Mouse (Mus musculus) midbrain, embryonic 10.5 days (tissue): ENCODE measurements at regions not wholly inside any gene's neighbourhood (a gene's known extent, or its start where the extent isn't known, plus 50 kb on each side); places are given as distances from the start of the nearest gene placed in this dataset.

ENCODE experiments used
- DNase-seq: peaks from one replicate; pipeline ENCODE4 v3.0.0-alpha.2; 2017; ENCODE audit warnings: low spot score
- H3K27ac ChIP-seq: fragments of 300-500 bp; sonication (generic); replicated peaks from 2 replicates; pipeline ENCODE4 v1.5.1; 2016; ENCODE audit warnings: mild to moderate bottlenecking
- H3K27me3 ChIP-seq: fragments of 300-500 bp; sonication (generic); 2 replicates; pipeline ENCODE4 v1.6.1; 2016; ENCODE audit warnings: low read depth, mild to moderate bottlenecking; ENCODE audit not compliant: poor library complexity, severe bottlenecking
- H3K36me3 ChIP-seq: fragments of 300-500 bp; sonication (generic); 2 replicates; pipeline ENCODE4 v1.6.1; 2016; ENCODE audit warnings: mild to moderate bottlenecking, moderate library complexity
- H3K4me1 ChIP-seq: fragments of 300-500 bp; sonication (generic); 2 replicates; pipeline ENCODE4 v1.6.1; 2016
- H3K4me3 ChIP-seq: fragments of 300-500 bp; sonication (generic); 2 replicates; pipeline ENCODE4 v1.5.1; 2016; ENCODE audit warnings: mild to moderate bottlenecking, moderate library complexity
- H3K9me3 ChIP-seq: fragments of 300-500 bp; sonication (generic); replicated peaks from 2 replicates; pipeline ENCODE4 v1.6.1; 2016; ENCODE audit warnings: mild to moderate bottlenecking
- WGBS: fragments of 180-500 bp; shearing (Covaris S2); methylation state at CpG from one replicate; pipeline ENCODE4 v1.1.7; 2016; 5-methylcytosine and 5-hydroxymethylcytosine counted together

DNA sequence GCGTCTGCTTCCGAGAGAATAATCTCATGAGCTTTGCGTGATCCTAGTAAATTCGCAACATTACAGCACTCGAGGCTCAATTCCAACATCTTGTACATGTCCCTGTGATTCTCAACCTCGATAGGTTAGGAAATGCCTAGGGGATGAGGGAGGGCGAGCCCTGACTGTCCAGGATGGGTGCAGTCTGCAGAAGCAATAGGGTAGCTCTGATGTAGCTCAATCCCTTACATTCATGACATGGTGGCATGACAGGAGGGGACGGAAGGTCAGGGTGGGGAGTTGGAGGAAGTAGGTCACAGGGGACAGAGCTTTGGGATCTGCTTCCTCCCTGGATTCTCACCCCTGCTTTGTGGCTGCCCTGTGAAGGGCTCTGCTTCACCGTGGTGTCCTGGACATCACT, 373.3 kb downstream of the Adam3 start:
- H3K36me3 ChIP-seq: no peaks in the 10 kb centered on the region
- no peak overlapping the region for H3K4me3 ChIP-seq
- no peak for DNase-seq
- H3K9me3 ChIP-seq: no peaks in the 10 kb centered on the region
- 82% methylated on average over 9 of the region's 9 CpGs for WGBS
- no peak overlapping the region for H3K27ac ChIP-seq
- no peaks in the 10 kb centered on the region for H3K27me3 ChIP-seq
- 0 out of 2 replicates have a peak, but pooled peaks cover 4% of the 10 kb centered on the region for H3K4me1 ChIP-seq

DNA sequence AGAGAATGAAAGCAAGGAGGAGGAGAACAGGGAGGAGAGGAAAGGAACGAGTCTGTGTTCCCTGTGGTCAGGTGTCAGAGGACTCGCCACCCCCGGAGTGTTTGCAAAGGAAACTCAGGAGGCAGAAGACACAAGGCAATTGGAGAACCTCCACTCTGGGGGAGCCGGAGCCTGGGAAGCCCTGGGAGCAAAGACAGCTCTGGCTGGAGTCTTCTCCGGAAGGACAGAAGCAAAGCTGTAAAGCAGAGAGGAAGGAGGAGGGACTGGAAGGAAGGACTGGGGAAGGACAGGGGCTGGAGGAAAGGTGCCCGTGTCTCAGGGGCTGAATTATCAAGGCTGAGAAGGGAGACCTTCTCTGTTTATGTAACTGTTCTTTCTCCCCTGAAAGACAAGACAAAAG, 373.9 kb downstream of the Adam3 start:
- Histone ChIP-seq H3K27me3 (no peaks in the 10 kb centered on the region), H3K4me1 (0 out of 2 replicates have a peak, but pooled peaks cover 4% of the 10 kb centered on the region), H3K27ac (peak overlapping the region; percentile 46), H3K9me3 (no peaks in the 10 kb centered on the region), H3K4me3 (no peak overlapping the region), H3K36me3 (no peaks in the 10 kb centered on the region)
- DNase-seq: no peak
- 53% methylated on average over 6 of the region's 6 CpGs for WGBS

DNA sequence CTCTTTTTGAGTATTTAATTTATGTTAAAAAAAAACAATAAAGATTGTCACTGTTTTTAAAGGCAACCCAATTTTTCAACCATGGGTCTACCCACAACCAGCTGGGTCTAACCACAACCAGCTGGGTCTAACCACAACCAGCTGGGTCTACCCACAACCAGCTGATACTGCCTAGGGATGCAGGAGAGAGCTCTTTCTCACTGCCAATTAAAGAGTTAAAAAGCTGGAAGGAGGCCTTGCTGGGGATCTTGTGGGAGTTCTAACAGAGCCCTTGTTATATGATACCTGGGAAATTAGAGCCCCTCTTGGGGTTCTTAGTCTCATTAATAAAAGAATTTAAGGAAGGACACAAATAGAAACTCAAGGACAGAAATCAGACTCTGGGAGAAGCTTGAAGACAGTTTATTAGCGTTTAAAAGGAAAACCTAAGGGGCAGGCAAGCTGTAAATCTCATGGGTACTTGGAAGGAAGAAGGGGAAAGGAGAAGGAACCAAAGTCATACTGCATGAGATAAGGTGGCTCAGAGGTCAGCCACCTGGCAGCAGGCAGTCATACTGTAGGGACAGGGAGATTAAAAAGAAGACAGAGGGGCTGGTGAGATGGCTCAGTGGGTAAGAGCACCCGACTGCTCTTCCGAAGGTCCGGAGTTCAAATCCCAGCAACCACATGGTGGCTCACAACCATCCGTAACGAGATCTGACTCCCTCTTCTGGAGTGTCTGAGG, 379.1 kb downstream of the Adam3 start:
- Histone ChIP-seq H3K27me3 (no peaks in the 10 kb centered on the region), H3K36me3 (no peaks in the 10 kb centered on the region), H3K4me1 (no peaks in the 10 kb centered on the region), H3K4me3 (no peak overlapping the region), H3K27ac (no peak overlapping the region), H3K9me3 (no peaks in the 10 kb centered on the region)
- WGBS: 75% methylated on average over 6 of the region's 6 CpGs
- DNase-seq: no peak

DNA sequence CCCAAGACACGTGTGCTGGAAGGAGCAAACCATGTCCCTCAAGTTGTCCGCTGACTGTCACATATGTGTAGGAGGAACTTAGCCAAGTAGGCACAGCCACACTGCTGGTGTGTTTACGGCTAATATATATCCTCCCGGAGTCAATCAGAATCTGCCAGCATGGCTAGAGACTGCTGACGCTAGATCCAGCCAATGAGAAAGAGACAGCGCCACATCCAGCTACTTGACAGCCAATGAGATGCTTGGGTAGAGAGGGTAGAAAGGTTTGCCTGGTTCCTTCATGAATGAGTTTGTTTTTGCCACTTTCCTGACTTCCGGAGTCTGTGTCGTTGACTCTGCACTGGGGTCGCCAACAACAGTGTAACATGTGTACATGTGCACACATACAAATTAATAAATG, 387.0 kb downstream of the Adam3 start:
- DNase-seq: no peak
- 93% methylated on average over 9 of the region's 9 CpGs for WGBS
- no peaks in the 10 kb centered on the region for H3K36me3 ChIP-seq
- no peak overlapping the region for H3K4me3 ChIP-seq
- no peaks in the 10 kb centered on the region for H3K4me1 ChIP-seq
- H3K9me3 ChIP-seq: no peaks in the 10 kb centered on the region
- H3K27me3 ChIP-seq: no peaks in the 10 kb centered on the region
- no peak overlapping the region for H3K27ac ChIP-seq

DNA sequence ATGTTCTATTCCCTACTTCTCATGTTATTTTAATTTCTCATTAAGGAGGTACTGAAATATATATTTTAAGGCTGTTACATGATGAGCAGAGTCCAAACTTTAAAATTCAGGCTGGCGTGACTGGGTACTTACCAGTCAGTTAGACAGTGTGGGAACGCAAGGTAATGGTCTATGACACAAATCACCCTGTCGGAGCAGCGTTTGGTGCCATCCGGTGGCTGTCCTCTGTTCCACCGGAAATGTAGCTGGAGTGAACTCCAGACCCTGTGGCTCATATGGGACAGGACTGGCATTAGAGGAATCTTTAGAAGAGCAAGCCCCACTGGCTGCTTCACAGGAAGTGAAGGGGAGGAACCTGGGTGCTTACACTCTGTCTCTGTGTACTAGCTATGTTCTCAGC, 388.0 kb downstream of the Adam3 start:
- WGBS: 56% methylated on average over 6 of the region's 6 CpGs
- DNase-seq: peak; percentile 27
- no peak overlapping the region for H3K4me3 ChIP-seq
- H3K4me1 ChIP-seq: no peaks in the 10 kb centered on the region
- no peak overlapping the region for H3K27ac ChIP-seq
- no peaks in the 10 kb centered on the region for H3K36me3 ChIP-seq
- H3K27me3 ChIP-seq: no peaks in the 10 kb centered on the region
- no peaks in the 10 kb centered on the region for H3K9me3 ChIP-seq

DNA sequence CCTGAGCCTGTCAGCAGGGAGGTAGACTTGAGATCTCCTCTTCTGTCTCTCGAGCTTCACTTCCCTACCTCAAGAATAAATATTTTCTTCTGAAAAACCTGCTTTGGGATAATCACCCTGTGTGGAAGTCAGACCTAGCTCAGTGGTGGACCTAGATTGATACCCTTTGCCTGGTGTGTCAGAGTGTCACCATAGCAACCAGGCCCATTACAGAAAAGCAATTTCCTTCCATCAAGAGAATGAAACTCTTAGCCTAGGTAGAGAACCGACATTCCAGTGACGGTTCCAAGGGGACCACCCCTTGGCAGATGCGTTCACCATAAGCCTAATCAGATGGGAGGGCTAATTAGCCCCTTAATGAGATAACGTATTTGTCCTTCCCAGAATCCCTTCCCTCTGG, 389.9 kb downstream of the Adam3 start:
- DNase-seq: no peak
- H3K9me3 ChIP-seq: no peaks in the 10 kb centered on the region
- no peak overlapping the region for H3K4me3 ChIP-seq
- no peaks in the 10 kb centered on the region for H3K36me3 ChIP-seq
- no peaks in the 10 kb centered on the region for H3K27me3 ChIP-seq
- no peaks in the 10 kb centered on the region for H3K4me1 ChIP-seq
- H3K27ac ChIP-seq: no peak overlapping the region
- WGBS: 61% methylated on average over 5 of the region's 5 CpGs

DNA sequence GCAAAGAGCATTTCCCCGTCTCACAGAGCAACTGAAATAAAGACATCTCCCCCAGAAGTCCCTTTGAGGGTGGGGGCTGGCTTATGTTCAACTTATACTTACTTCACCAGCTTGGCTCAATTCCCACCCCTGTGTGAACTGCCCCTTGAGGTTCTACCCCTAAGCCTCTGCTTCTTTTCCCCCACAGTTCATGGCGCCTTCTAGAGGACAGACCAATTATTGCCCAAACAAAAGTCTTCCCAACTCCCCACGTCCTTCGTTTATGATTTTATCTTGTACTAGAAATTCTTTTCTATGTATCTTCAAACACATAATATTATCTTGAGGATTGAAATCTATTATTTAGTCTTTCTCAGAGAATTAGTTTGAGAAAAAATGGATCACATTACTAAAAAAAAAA, 391.9 kb downstream of the Adam3 start:
- DNase-seq: no peak
- H3K4me1 ChIP-seq: no peaks in the 10 kb centered on the region

DNA sequence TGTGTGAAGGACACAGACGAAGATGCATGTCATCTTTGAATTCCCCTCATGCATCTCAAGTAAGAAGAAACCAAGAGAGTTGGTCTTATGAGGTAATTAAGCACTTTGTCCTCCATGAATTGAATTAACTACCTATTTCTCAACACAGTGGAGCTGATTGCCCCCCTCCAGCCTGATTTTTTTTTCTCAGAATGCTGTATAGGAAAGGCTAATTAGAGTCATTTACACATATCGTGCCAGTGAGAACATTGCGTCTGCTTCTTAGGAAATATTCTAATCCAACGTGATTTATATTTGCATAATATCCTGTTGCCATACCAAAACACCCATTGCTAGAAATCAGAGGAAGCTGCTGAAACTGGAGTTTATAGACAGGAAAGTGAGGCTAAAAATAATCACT, 414.8 kb downstream of the Adam3 start:
- no peak for DNase-seq
- 84% methylated on average over 4 of the region's 4 CpGs for WGBS
- Histone ChIP-seq H3K4me1 (no peaks in the 10 kb centered on the region), H3K4me3 (no peak overlapping the region), H3K9me3 (no peaks in the 10 kb centered on the region), H3K36me3 (no peaks in the 10 kb centered on the region), H3K27ac (no peak overlapping the region), H3K27me3 (no peaks in the 10 kb centered on the region)

More for the DNA sequence above, 391.9 kb downstream of the Adam3 start:
- H3K27me3 ChIP-seq: no peaks in the 10 kb centered on the region
- H3K27ac ChIP-seq: no peak overlapping the region
- 83% methylated on average over 4 of the region's 4 CpGs for WGBS
- H3K9me3 ChIP-seq: no peaks in the 10 kb centered on the region
- H3K36me3 ChIP-seq: no peaks in the 10 kb centered on the region
- no peak overlapping the region for H3K4me3 ChIP-seq

DNA sequence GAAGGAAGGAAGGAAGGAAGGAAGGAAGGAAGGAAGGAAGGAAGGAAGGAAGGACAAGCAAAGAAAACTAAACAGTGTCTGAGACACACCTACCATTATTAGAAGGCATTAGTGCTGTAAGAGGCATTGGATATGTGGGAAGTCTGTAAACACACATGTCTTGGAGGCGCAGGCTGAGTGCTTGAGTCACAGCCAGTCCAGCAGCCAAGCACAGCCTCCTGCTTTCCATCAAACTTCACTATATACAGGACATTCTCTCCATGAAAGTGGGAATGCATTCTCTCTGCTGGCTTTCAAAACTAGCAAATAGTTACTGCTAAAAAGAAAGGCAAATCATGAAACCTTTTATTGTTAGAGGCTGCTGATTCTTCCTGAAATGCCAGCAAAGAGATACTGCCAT, 431.1 kb downstream of the Adam3 start:
- DNase-seq: no peak
- WGBS: 90% methylated on average over 1 of the region's 1 CpGs
- Histone ChIP-seq H3K4me1 (peaks cover 5% of the 10 kb centered on the region; the same call in 1 of the 2 replicates), H3K27me3 (no peaks in the 10 kb centered on the region), H3K27ac (no peak overlapping the region), H3K4me3 (no peak overlapping the region), H3K9me3 (peaks cover 7% of the 10 kb centered on the region; the same call in 1 of the 2 replicates), H3K36me3 (no peaks in the 10 kb centered on the region)

DNA sequence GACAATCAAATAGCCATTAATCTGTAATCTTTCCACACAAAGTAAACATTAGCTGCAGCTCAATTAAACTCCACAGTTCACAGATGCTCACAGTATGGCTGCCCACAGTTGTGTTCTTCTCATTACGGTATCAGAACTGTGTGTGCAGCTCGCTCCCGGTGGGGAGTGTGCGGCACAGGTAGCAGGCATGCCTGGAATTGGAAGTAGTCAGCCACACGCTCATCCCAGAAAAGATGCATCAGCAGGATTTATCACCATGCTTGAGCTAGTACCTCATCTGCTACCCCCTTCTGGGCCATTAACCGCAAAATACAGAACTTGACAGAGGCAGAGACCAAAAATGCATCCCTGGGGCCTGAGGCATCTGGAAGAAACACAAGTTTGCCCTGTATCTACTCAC, 437.8 kb downstream of the Adam3 start:
- no peaks in the 10 kb centered on the region for H3K4me1 ChIP-seq
- no peak for DNase-seq
- peaks cover 7% of the 10 kb centered on the region; the same call in 1 of the 2 replicates for H3K9me3 ChIP-seq
- H3K36me3 ChIP-seq: no peaks in the 10 kb centered on the region
- WGBS: 92% methylated on average over 6 of the region's 6 CpGs
- H3K27ac ChIP-seq: no peak overlapping the region
- H3K27me3 ChIP-seq: no peaks in the 10 kb centered on the region
- H3K4me3 ChIP-seq: no peak overlapping the region

DNA sequence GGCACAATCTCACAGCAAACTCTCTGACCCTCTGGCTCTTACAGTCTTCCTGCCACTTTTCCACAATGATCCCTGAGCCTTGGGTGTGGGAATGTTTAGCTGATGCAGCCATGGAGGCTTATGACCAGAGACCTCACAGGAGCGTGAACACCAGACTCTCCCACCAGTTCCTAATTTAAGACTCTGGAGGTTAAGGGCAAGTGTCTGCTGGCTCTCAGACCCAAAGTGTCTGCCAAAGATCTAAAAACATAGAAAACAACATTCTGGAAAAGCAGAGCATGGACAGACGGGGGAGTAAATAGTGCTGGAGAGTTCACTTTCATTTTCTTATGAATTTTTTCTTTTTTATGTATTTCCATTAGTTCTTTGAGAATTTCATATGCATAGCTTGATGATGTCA, 440.7 kb downstream of the Adam3 start:
- no peaks in the 10 kb centered on the region for H3K27me3 ChIP-seq
- WGBS: 77% methylated on average over 2 of the region's 2 CpGs
- no peak overlapping the region for H3K4me3 ChIP-seq

DNA sequence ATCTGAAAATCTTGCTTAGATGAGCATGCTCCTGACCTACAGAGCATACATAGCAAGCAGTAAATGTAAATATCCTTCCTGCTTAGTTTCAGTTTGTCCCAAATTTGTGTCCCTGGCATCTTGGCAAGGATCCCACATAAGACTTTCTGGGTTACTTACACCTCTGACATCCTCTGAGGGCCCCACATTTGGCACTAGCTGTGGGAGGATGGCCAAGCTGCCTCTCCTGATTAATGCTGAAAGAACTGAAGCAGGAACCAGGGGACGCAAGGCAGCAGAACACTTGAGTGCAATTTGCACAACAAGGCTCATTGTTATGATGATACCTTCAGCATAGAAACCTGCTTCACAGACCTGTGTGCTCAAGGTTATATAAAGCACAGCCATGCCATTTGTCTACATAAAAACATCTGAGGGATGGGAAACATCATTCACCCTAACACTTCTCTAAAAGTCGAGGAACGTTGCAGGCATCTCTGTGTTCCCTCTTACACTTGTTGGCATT, 441.7 kb downstream of the Adam3 start:
- H3K27me3 ChIP-seq: no peaks in the 10 kb centered on the region
- no peak overlapping the region for H3K27ac ChIP-seq
- DNase-seq: no peak
- H3K9me3 ChIP-seq: no peaks in the 10 kb centered on the region
- WGBS: 83% methylated on average over 3 of the region's 3 CpGs
- H3K4me3 ChIP-seq: no peak overlapping the region
- no peaks in the 10 kb centered on the region for H3K4me1 ChIP-seq
- H3K36me3 ChIP-seq: no peaks in the 10 kb centered on the region

More for the DNA sequence above, 440.7 kb downstream of the Adam3 start:
- DNase-seq: no peak
- no peak overlapping the region for H3K27ac ChIP-seq
- no peaks in the 10 kb centered on the region for H3K4me1 ChIP-seq
- H3K9me3 ChIP-seq: no peaks in the 10 kb centered on the region
- no peaks in the 10 kb centered on the region for H3K36me3 ChIP-seq

DNA sequence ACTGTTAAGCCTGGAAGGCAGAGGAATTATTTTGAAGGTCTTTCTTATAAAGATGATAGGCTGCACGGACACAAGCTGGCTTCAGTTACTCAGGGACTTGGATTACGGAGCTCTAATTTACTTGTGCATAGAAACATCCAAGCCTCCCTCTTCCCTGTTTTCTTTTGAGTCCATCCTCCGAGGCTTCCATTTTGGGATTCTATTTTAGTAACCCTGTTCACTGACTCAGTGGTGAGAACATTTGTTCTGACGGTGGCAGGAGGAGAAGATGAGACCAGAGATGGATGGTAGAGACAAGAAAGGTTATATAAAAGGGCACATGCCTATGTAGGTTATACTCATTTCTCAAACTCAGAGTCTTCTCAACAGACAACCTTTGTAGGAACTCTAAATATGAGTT, 445.4 kb downstream of the Adam3 start:
- Histone ChIP-seq H3K4me3 (no peak overlapping the region), H3K27ac (no peak overlapping the region), H3K27me3 (no peaks in the 10 kb centered on the region), H3K36me3 (no peaks in the 10 kb centered on the region), H3K4me1 (no peaks in the 10 kb centered on the region), H3K9me3 (no peaks in the 10 kb centered on the region)
- no peak for DNase-seq
- WGBS: 84% methylated on average over 4 of the region's 4 CpGs
